Mouse (Mus musculus): Measurements from ENCODE around the gene Mcemp1. TPM values are rescaled to one million over a fixed set of nuclear protein-coding genes. Genes with fewer than 3 reads are reported as not detected.

The Mcemp1 gene
- polyA plus RNA-seq, 1 experiment from 2014 or later = 0.78 TPM

Other genes with a start within 250 kb of the Mcemp1 start
- 3.4 and 4.5 TPM in 2 replicates for gene Pex11g, start 198.1 kb upstream of the Mcemp1 start, polyA plus RNA-seq (2014; fragmentation: Nextera tagmentation; extraction: Ambion mirVana)
- gene Tex45, start 194.9 kb upstream of the Mcemp1 start, polyA plus RNA-seq (2014; fragmentation: Nextera tagmentation; extraction: Ambion mirVana) = 0.18 TPM in 1 of 2 replicates, not detected in the other
- gene Zfp358, start 172.6 kb upstream of the Mcemp1 start, polyA plus RNA-seq (2014; fragmentation: Nextera tagmentation; extraction: Ambion mirVana) = 22.6 and 25.1 TPM in 2 replicates
- gene Mcoln1, start 165.3 kb upstream of the Mcemp1 start, polyA plus RNA-seq (2014; fragmentation: Nextera tagmentation; extraction: Ambion mirVana) = 36.5 and 40.1 TPM in 2 replicates
- gene Pnpla6, start 150.4 kb upstream of the Mcemp1 start, polyA plus RNA-seq (2014; fragmentation: Nextera tagmentation; extraction: Ambion mirVana) = 18.2 and 22.0 TPM in 2 replicates
- 0.47 and 0.60 TPM in 2 replicates for gene C330021F23Rik, start 97.8 kb upstream of the Mcemp1 start, polyA plus RNA-seq (2014; fragmentation: Nextera tagmentation; extraction: Ambion mirVana)
- 7.5 and 11.9 TPM in 2 replicates for gene Camsap3, start 78.5 kb upstream of the Mcemp1 start, polyA plus RNA-seq (2014; fragmentation: Nextera tagmentation; extraction: Ambion mirVana)
- gene Xab2, start 44.4 kb upstream of the Mcemp1 start, polyA plus RNA-seq (2014; fragmentation: Nextera tagmentation; extraction: Ambion mirVana) = 41.3 and 47.0 TPM in 2 replicates
- gene Pet100, start 44.2 kb upstream of the Mcemp1 start, polyA plus RNA-seq (2014; fragmentation: Nextera tagmentation; extraction: Ambion mirVana) = 84.2 and 97.1 TPM in 2 replicates
- gene Pcp2, start 40.2 kb upstream of the Mcemp1 start, polyA plus RNA-seq (2014; fragmentation: Nextera tagmentation; extraction: Ambion mirVana) = 0.17 and 0.31 TPM in 2 replicates
- gene Stxbp2, start 34.8 kb upstream of the Mcemp1 start, polyA plus RNA-seq (2014; fragmentation: Nextera tagmentation; extraction: Ambion mirVana) = 23.7 and 30.4 TPM in 2 replicates
- gene Retn, start 10.0 kb upstream of the Mcemp1 start, polyA plus RNA-seq (2014; fragmentation: Nextera tagmentation; extraction: Ambion mirVana) = 1.3 TPM in 1 of 2 replicates, not detected in the other
- 12.6 and 14.8 TPM in 2 replicates for gene Fcor, start 6.6 kb downstream of the Mcemp1 start, polyA plus RNA-seq (2014; fragmentation: Nextera tagmentation; extraction: Ambion mirVana)
- gene Trappc5, start 10.5 kb downstream of the Mcemp1 start, polyA plus RNA-seq (2014; fragmentation: Nextera tagmentation; extraction: Ambion mirVana) = 29.0 and 29.5 TPM in 2 replicates
- gene Fcer2a, start 28.4 kb downstream of the Mcemp1 start, polyA plus RNA-seq (2014; fragmentation: Nextera tagmentation; extraction: Ambion mirVana) = 0.07 and 0.14 TPM in 2 replicates
- not detected in 2 replicates for gene Clec4g, start 54.9 kb downstream of the Mcemp1 start, polyA plus RNA-seq (2014; fragmentation: Nextera tagmentation; extraction: Ambion mirVana)
- 0.50 and 1.1 TPM in 2 replicates for gene Cd209a, start 83.2 kb downstream of the Mcemp1 start, polyA plus RNA-seq (2014; fragmentation: Nextera tagmentation; extraction: Ambion mirVana)
- not detected in 2 replicates for gene Cd209e, start 188.6 kb downstream of the Mcemp1 start, polyA plus RNA-seq (2014; fragmentation: Nextera tagmentation; extraction: Ambion mirVana)
- gene Cd209d, start 212.8 kb downstream of the Mcemp1 start, polyA plus RNA-seq (2014; fragmentation: Nextera tagmentation; extraction: Ambion mirVana) = 0.22 TPM in 1 of 2 replicates, not detected in the other

All from embryonic facial prominence, embryonic 14.5 days (tissue).